Mouse (Mus musculus): ENCODE measurements around the gene Olfr374. TPM values are rescaled to one million over a fixed set of nuclear protein-coding genes. Genes with fewer than 3 reads are reported as not detected.

Gene Olfr374
- total and polyA plus RNA-seq, 2 experiments = not detected

DNA sequence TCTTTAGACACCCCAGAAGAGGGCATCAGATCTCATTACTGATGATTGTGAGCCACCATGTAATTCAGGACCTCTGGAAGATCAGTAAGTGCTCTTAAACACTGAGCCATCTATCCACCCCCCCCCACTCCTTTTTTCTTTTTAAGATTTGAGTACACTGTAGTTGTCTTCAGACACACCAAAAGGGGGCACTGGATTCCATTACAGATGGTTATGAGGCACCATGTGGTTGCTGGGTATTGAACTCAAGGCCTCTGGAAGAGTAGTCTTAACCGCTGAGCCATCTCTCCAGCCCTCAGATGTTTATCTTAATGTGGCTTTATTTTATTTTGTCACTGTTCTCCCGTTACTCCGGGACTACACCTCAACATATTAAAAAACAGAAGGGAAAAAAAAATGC is 53.2 kb downstream of the Olfr374 start:
- Histone ChIP-seq H3K79me2 (ENCODE audit: control insufficient read depth, insufficient read depth, low read length) (peaks cover 24% of the 10 kb centered on the region; the same call in 1 of the 2 replicates), H3K36me3 (ENCODE audit: control insufficient read depth, insufficient read depth, low read length) (peaks cover 3% of the 10 kb centered on the region; the same call in 1 of the 2 replicates), H3K4me3 (ENCODE audit: insufficient read depth, low read depth, low read length) (peak overlapping the region; percentile 80; the same call in 1 of the 2 replicates), H3K9ac (ENCODE audit: low read depth, low read length) (no peak overlapping the region), H3K27me3 (ENCODE audit: control insufficient read depth, insufficient read depth, low read length) (no peaks in the 10 kb centered on the region), H3K27ac (replicated peaks; ENCODE audit: insufficient read depth, low read depth, low read length) (no peak overlapping the region), H3K4me1 (ENCODE audit: control insufficient read depth, insufficient read depth, low read length) (peaks cover 11% of the 10 kb centered on the region)
- DNase-seq (ENCODE audit: extremely low read depth, low read depth, low spot score) = no peak
- no peak for TF ChIP-seq POLR2A (IDR thresholded peaks at IDR 0.05; ENCODE audit: extremely low read depth, insufficient read depth, low read length)
- TF ChIP-seq CTCF (IDR thresholded peaks at IDR 0.05; ENCODE audit: low read depth, low read length) = no peak
- WGBS = 39% methylated on average over 3 of the region's 3 CpGs

DNA sequence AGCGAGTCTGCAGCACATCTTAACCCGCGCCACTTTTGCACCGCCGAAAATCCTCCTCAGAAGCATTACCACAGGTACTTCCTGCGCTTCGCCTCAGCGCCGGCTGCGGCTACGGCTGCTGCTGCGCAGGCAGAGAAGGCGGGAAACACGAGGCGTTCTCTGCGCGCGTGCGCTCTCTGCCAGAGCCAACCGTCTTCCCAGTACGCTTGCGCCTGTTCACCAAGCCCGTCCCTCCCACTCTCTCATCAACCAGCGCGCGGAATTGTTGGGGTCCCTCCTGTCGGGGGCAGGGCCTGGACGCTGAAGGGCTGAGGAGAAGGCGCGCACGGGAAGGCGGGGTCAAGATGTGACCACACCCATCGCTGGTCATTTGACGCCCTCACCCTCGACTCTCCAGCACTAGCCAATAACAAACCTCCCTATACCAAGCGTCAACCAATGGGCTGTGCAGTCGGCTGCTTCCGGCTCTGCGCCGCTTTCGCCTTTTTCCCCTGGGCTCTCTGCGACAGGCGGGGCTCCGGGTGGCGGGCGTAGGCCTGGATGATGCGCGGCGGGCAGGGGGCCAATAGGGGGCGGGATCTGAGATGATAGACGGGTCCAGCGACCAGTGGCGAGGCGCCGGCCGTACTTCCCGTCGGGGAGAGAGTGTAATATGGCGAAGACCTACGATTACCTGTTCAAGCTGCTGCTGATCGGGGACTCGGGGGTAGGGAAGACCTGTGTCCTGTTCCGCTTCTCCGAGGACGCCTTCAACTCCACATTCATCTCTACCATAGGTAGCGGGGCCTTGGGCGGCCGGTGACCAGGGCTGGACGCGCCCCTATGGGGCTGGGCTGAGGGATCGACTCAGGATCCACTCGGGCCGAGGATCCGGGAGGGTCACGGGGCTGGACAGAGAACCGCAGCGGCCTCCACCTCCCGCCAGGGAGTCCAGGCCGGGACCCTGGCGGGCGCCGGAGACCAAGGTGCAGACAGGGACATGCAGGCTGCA is 54.2 kb downstream of the Olfr374 start, which contains the start of gene Rab8a:
Gene Rab8a, plus strand, starts transcription at position 494 of the 991 bp plus-strand sequence.
- Histone ChIP-seq H3K36me3 (ENCODE audit: control insufficient read depth, insufficient read depth, low read length) (peaks cover 3% of the 10 kb centered on the region; the same call in 1 of the 2 replicates), H3K27me3 (ENCODE audit: control insufficient read depth, insufficient read depth, low read length) (no peaks in the 10 kb centered on the region), H3K4me1 (ENCODE audit: control insufficient read depth, insufficient read depth, low read length) (peaks cover 11% of the 10 kb centered on the region), H3K27ac (replicated peaks; ENCODE audit: insufficient read depth, low read depth, low read length) (peak within 1 kb of the TSS; percentile 87), H3K4me3 (ENCODE audit: insufficient read depth, low read depth, low read length) (peak within 1 kb of the TSS; percentile 90), H3K79me2 (ENCODE audit: control insufficient read depth, insufficient read depth, low read length) (peaks cover 31% of the 10 kb centered on the region; the same call in 1 of the 2 replicates), H3K9ac (ENCODE audit: low read depth, low read length) (peak within 1 kb of the TSS; percentile 91)
- DNase-seq (ENCODE audit: extremely low read depth, low read depth, low spot score) = peak; percentile 99
- WGBS = under 1% methylated on average over 82 of the region's 82 CpGs
- TF ChIP-seq POLR2A (IDR thresholded peaks at IDR 0.05; ENCODE audit: extremely low read depth, insufficient read depth, low read length) (peak; percentile 81; the same call in 1 of the 2 replicates), CTCF (IDR thresholded peaks at IDR 0.05; ENCODE audit: low read depth, low read length) (no peak)

DNA sequence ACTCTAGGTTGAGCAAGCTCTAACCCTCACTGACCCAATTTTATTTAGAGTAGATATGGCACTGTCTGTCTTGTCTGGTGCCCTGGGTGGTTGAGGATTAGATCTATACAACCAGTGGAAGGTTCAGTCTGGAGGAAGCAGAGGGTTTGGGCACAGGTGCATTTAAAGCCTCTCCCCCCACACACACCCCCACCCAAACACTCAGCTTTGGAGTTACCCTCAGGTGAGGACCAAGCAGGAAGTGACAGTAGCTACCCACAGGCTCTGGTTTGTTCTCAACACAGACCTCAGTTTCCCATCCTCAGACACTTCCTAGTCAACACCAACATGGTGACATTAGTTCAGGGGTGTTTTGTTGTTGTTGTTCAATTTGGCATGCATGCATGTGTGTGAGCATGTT is 56.0 kb downstream of the Olfr374 start:
- Histone ChIP-seq H3K79me2 (ENCODE audit: control insufficient read depth, insufficient read depth, low read length) (peaks cover 29% of the 10 kb centered on the region; the same call in 1 of the 2 replicates), H3K27me3 (ENCODE audit: control insufficient read depth, insufficient read depth, low read length) (no peaks in the 10 kb centered on the region), H3K4me1 (ENCODE audit: control insufficient read depth, insufficient read depth, low read length) (peaks cover 11% of the 10 kb centered on the region), H3K27ac (replicated peaks; ENCODE audit: insufficient read depth, low read depth, low read length) (no peak overlapping the region), H3K36me3 (ENCODE audit: control insufficient read depth, insufficient read depth, low read length) (peaks cover 3% of the 10 kb centered on the region; the same call in 1 of the 2 replicates), H3K9ac (ENCODE audit: low read depth, low read length) (no peak overlapping the region), H3K4me3 (ENCODE audit: insufficient read depth, low read depth, low read length) (no peak overlapping the region)
- no peak for TF ChIP-seq CTCF (IDR thresholded peaks at IDR 0.05; ENCODE audit: low read depth, low read length)
- TF ChIP-seq POLR2A (IDR thresholded peaks at IDR 0.05; ENCODE audit: extremely low read depth, insufficient read depth, low read length) = no peak
- no peak for DNase-seq (ENCODE audit: extremely low read depth, low read depth, low spot score)

Other genes starting within 250 kb of the Olfr374 start
- gene Zfp709, start 225.0 kb upstream of the Olfr374 start, total RNA-seq (2014; rRNA removed) = 3.1 and 3.3 TPM in 2 replicates
- gene Zfp709, start 225.0 kb upstream of the Olfr374 start, polyA plus RNA-seq (2012; rRNA removed) = 0.18 and 0.46 TPM in 2 replicates
- gene Zfp882, start 198.4 kb upstream of the Olfr374 start, total RNA-seq (2014; rRNA removed) = 3.4 and 3.9 TPM in 2 replicates
- 0.16 and 0.76 TPM in 2 replicates for gene Zfp882, start 198.4 kb upstream of the Olfr374 start, polyA plus RNA-seq (2012; rRNA removed)
- gene Zfp617, start 198.4 kb upstream of the Olfr374 start, total RNA-seq (2014; rRNA removed) = 12.7 and 16.9 TPM in 2 replicates
- gene Zfp617, start 198.4 kb upstream of the Olfr374 start, polyA plus RNA-seq (2012; rRNA removed) = 1.7 and 2.0 TPM in 2 replicates
- 5.8 and 7.5 TPM in 2 replicates for gene Zfp961, start 156.0 kb upstream of the Olfr374 start, total RNA-seq (2014; rRNA removed)
- gene Zfp961, start 156.0 kb upstream of the Olfr374 start, polyA plus RNA-seq (2012; rRNA removed) = 2.7 and 3.8 TPM in 2 replicates
- gene Cyp4f18, start 97.4 kb upstream of the Olfr374 start, total RNA-seq (2014; rRNA removed) = 0.74 TPM in 2 replicates
- 0.36 and 1.2 TPM in 2 replicates for gene Cyp4f18, start 97.4 kb upstream of the Olfr374 start, polyA plus RNA-seq (2012; rRNA removed)
- gene Olfr372, start 65.8 kb upstream of the Olfr374 start, total RNA-seq (2014; rRNA removed) = not detected in 2 replicates
- not detected in 2 replicates for gene Olfr372, start 65.8 kb upstream of the Olfr374 start, polyA plus RNA-seq (2012; rRNA removed)
- not detected in 2 replicates for gene Olfr373, start 23.9 kb upstream of the Olfr374 start, total RNA-seq (2014; rRNA removed)
- gene Olfr373, start 23.9 kb upstream of the Olfr374 start, polyA plus RNA-seq (2012; rRNA removed) = not detected in 2 replicates
- 23.8 and 26.7 TPM in 2 replicates for gene Tpm4, start 27.9 kb downstream of the Olfr374 start, total RNA-seq (2014; rRNA removed)
- gene Tpm4, start 27.9 kb downstream of the Olfr374 start, polyA plus RNA-seq (2012; rRNA removed) = 6.9 and 10.1 TPM in 2 replicates
- 91.4 and 101 TPM in 2 replicates for gene Rab8a, start 54.2 kb downstream of the Olfr374 start, total RNA-seq (2014; rRNA removed)
- gene Rab8a, start 54.2 kb downstream of the Olfr374 start, polyA plus RNA-seq (2012; rRNA removed) = 27.5 and 61.4 TPM in 2 replicates
- 0.07 and 0.18 TPM in 2 replicates for gene Hsh2d, start 82.6 kb downstream of the Olfr374 start, total RNA-seq (2014; rRNA removed)
- 0.07 and 0.11 TPM in 2 replicates for gene Hsh2d, start 82.6 kb downstream of the Olfr374 start, polyA plus RNA-seq (2012; rRNA removed)
- gene Cib3, start 105.8 kb downstream of the Olfr374 start, total RNA-seq (2014; rRNA removed) = 1.1 and 2.6 TPM in 2 replicates
- 0.60 and 1.5 TPM in 2 replicates for gene Cib3, start 105.8 kb downstream of the Olfr374 start, polyA plus RNA-seq (2012; rRNA removed)
- gene Gm11034, start 106.6 kb downstream of the Olfr374 start, total RNA-seq (2014; rRNA removed) = not detected in 2 replicates
- not detected in 2 replicates for gene Gm11034, start 106.6 kb downstream of the Olfr374 start, polyA plus RNA-seq (2012; rRNA removed)
- gene Fam32a, start 112.7 kb downstream of the Olfr374 start, total RNA-seq (2014; rRNA removed) = 28.6 and 29.5 TPM in 2 replicates
- 18.8 and 28.4 TPM in 2 replicates for gene Fam32a, start 112.7 kb downstream of the Olfr374 start, polyA plus RNA-seq (2012; rRNA removed)
- gene Ap1m1, start 133.0 kb downstream of the Olfr374 start, total RNA-seq (2014; rRNA removed) = 7.9 and 14.9 TPM in 2 replicates
- gene Ap1m1, start 133.0 kb downstream of the Olfr374 start, polyA plus RNA-seq (2012; rRNA removed) = 38.9 and 39.4 TPM in 2 replicates
- 0.54 and 1.0 TPM in 2 replicates for gene Gm10282, start 198.2 kb downstream of the Olfr374 start, total RNA-seq (2014; rRNA removed)
- 0.37 and 0.42 TPM in 2 replicates for gene Gm10282, start 198.2 kb downstream of the Olfr374 start, polyA plus RNA-seq (2012; rRNA removed)
- 2.7 and 2.8 TPM in 2 replicates for gene Klf2, start 212.0 kb downstream of the Olfr374 start, total RNA-seq (2014; rRNA removed)
- gene Klf2, start 212.0 kb downstream of the Olfr374 start, polyA plus RNA-seq (2012; rRNA removed) = 4.4 and 6.0 TPM in 2 replicates

All from liver, adult 2 months (tissue).